Mouse (Mus musculus) olfactory bulb, adult 2 months (tissue): ENCODE data around the gene Rab3a.

Experiments used
- CTCF ChIP-seq: fragments of 200-500 bp; IDR thresholded peaks from 2 replicates; pipeline ENCODE4 v1.5.1; 2012; ENCODE audit warnings: low read depth, mild to moderate bottlenecking, low read length, moderate library complexity; ENCODE audit not compliant: insufficient read depth
- POLR2A ChIP-seq: fragments of 200-500 bp; IDR thresholded peaks from 2 replicates; pipeline ENCODE4 v1.6.1; 2012; ENCODE audit warnings: mild to moderate bottlenecking, low read depth, low read length, moderate library complexity; ENCODE audit not compliant: insufficient read depth

- TF ChIP-seq POLR2A (no peak), CTCF (no peak)
Observed at GRCm38 (mm10) chr8:70802786-70803510, 48.5 kb downstream of the Rab3a start.
